9 mouse cellular contexts compared by ENCODE assay signal in genomic region chr11:60775578-60775977, GRCm38 (mm10). TPM values are rescaled to one million over a fixed set of nuclear protein-coding genes. Genes with fewer than 3 reads are reported as not detected.
DNase-seq lines count a peak whose midpoint lies in the region; ATAC-seq and TF ChIP-seq lines count a peak whose summit lies in the region.
"Had no signal": no experiment of that assay in that cellular context is flagged by ENCODE, and none has a peak within 500 bp of the region (broad histone marks: within the 10 kb centered on the region; RNA-seq: fewer than 3 reads in every experiment).

No protein-coding gene starts in this region.

- H3K79me2 ChIP-seq in MEL (ENCODE audit: control insufficient read depth, insufficient read depth, low read length, poor library complexity): peaks cover 74% of the 10 kb centered on the region

- DNase-seq in heart, postnatal 10 days: no peak
- no peak for DNase-seq in MEL (ENCODE audit: low read depth, low spot score)
- DNase-seq in midbrain, embryonic 14.5 days: no peak
- no peak for DNase-seq in cerebellum, postnatal 4 days (ENCODE audit: low spot score in 2 of 2)
- DNase-seq in right cerebral cortex, adult 18-20 months: no peak
- DNase-seq in testis, postnatal 14 days (ENCODE audit: low spot score): no peak
- DNase-seq: cerebellum, adult 18-20 months had no signal

- H3K9ac ChIP-seq in heart, embryonic 16.5 days (ENCODE audit: low read length): peak overlapping the region; percentile 6; the same call in 1 of the 2 replicates
- H3K9ac ChIP-seq in MEL (ENCODE audit: control insufficient read depth, low read depth, low read length, poor library complexity, severe bottlenecking): peak overlapping the region; percentile 77
- H3K9ac ChIP-seq in hindbrain, embryonic 16.5 days (ENCODE audit: low read depth, low read length): no peak overlapping the region
- peak overlapping the region; percentile 1; the same call in 1 of the 2 replicates for H3K9ac ChIP-seq in midbrain, embryonic 14.5 days (replicated peaks; ENCODE audit: low read length)

- ATAC-seq in heart, embryonic 16.5 days (replicated peaks; ENCODE audit: extremely low read depth, insufficient read depth, low FRiP score): no peak
- ATAC-seq in hindbrain, embryonic 16.5 days: no peak
- no peak for ATAC-seq in midbrain, embryonic 14.5 days (ENCODE audit: low FRiP score, low TSS enrichment)

- intact Hi-C loops in heart, postnatal 10 days (cut with DNase I): no loop called here

- H3K4me1 ChIP-seq in heart, embryonic 16.5 days (ENCODE audit: control insufficient read depth, insufficient read depth, low read length): peaks cover 42% of the 10 kb centered on the region
- peaks cover 0 to 44% of the 10 kb centered on the region in 2 experiments; a peak in 3 of 4 replicates for H3K4me1 ChIP-seq in MEL (ENCODE audit: control insufficient read depth in 1 of 2, insufficient read depth in 2 of 2, low read length in 2 of 2)
- peaks cover 45% of the 10 kb centered on the region for H3K4me1 ChIP-seq in hindbrain, embryonic 16.5 days (ENCODE audit: control insufficient read depth, insufficient read depth, low read depth, low read length)
- H3K4me1 ChIP-seq in midbrain, embryonic 14.5 days (ENCODE audit: control insufficient read depth, insufficient read depth, low read length): peaks cover 42% of the 10 kb centered on the region

- H3K9me3 ChIP-seq in heart, embryonic 16.5 days (replicated peaks; ENCODE audit: control insufficient read depth, low read length): no peaks in the 10 kb centered on the region
- H3K9me3 ChIP-seq in MEL (replicated peaks; ENCODE audit: insufficient read depth, low read length): no peaks in the 10 kb centered on the region
- H3K9me3 ChIP-seq in hindbrain, embryonic 16.5 days (ENCODE audit: control insufficient read depth, low read length): no peaks in the 10 kb centered on the region
- H3K9me3 ChIP-seq in midbrain, embryonic 14.5 days (ENCODE audit: control insufficient read depth, low read length): no peaks in the 10 kb centered on the region

- H3K4me3 ChIP-seq in heart, embryonic 16.5 days (ENCODE audit: low read length): peak overlapping the region; percentile 75
- H3K4me3 ChIP-seq in MEL (ENCODE audit: control insufficient read depth in 1 of 2, insufficient read depth in 1 of 2, low read depth in 2 of 2, low read length in 2 of 2): peak overlapping the region; percentile 73 to 82
- H3K4me3 ChIP-seq in hindbrain, embryonic 16.5 days (ENCODE audit: low read length): peak overlapping the region; percentile 66; the same call in 1 of the 2 replicates
- no peak overlapping the region for H3K4me3 ChIP-seq in midbrain, embryonic 14.5 days (replicated peaks; ENCODE audit: low read depth, low read length)

- peak overlapping the region; percentile 71 for H3K4me2 ChIP-seq in heart, embryonic 16.5 days (ENCODE audit: low read depth, low read length)
- peak overlapping the region; percentile 95 for H3K4me2 ChIP-seq in hindbrain, embryonic 16.5 days (ENCODE audit: low read length)
- peak overlapping the region; percentile 88 for H3K4me2 ChIP-seq in midbrain, embryonic 14.5 days (ENCODE audit: low read length)

- H3K27ac ChIP-seq in heart, embryonic 16.5 days (ENCODE audit: low read length): no peak overlapping the region
- H3K27ac ChIP-seq in MEL (ENCODE audit: control insufficient read depth, low read depth, low read length): no peak overlapping the region
- H3K27ac ChIP-seq in hindbrain, embryonic 16.5 days (ENCODE audit: low read depth, low read length): no peak overlapping the region
- H3K27ac ChIP-seq in midbrain, embryonic 14.5 days (replicated peaks; ENCODE audit: low read depth, low read length): no peak overlapping the region

- TF ChIP-seq POLR2A in MEL (IDR thresholded peaks at IDR 0.05; ENCODE audit: control insufficient read depth in 1 of 2, insufficient read depth in 1 of 2, low read depth in 1 of 2, low read length in 2 of 2, poor library complexity in 1 of 2): no peak

- no peak for TF ChIP-seq EP300 in MEL (IDR thresholded peaks at IDR 0.05; ENCODE audit: low read depth in 1 of 2, low read length in 2 of 2)

- 49% methylated on average over 6 of the region's 6 CpGs for WGBS in heart, embryonic 16.5 days
- WGBS in hindbrain, embryonic 16.5 days: 55% methylated on average over 6 of the region's 6 CpGs
- WGBS in midbrain, embryonic 14.5 days: 54% methylated on average over 6 of the region's 6 CpGs

- peaks cover 3% of the 10 kb centered on the region; the same call in 1 of the 2 replicates for H3K36me3 ChIP-seq in heart, embryonic 16.5 days (ENCODE audit: control insufficient read depth, insufficient read depth)
- peaks cover 0 to 50% of the 10 kb centered on the region in 2 experiments; a peak in 2 of 4 replicates for H3K36me3 ChIP-seq in MEL (ENCODE audit: control insufficient read depth in 1 of 2, insufficient read depth in 2 of 2, low read length in 2 of 2)
- no peaks in the 10 kb centered on the region; the same call in 1 of the 2 replicates for H3K36me3 ChIP-seq in hindbrain, embryonic 16.5 days (ENCODE audit: control insufficient read depth, insufficient read depth, low read length)
- peaks cover 19% of the 10 kb centered on the region for H3K36me3 ChIP-seq in midbrain, embryonic 14.5 days (ENCODE audit: control insufficient read depth, insufficient read depth, low read length)

- TF ChIP-seq CTCF in MEL (IDR thresholded peaks at IDR 0.05 in 2 of 3, conservative IDR thresholded peaks at IDR 0.05 in 1 of 3; ENCODE audit: control insufficient read depth in 1 of 3, insufficient read depth in 1 of 3, low read depth in 2 of 3, low read length in 3 of 3, poor library complexity in 1 of 3, severe bottlenecking in 1 of 3): no peak

- H3K27me3 ChIP-seq in heart, embryonic 16.5 days (ENCODE audit: control insufficient read depth, insufficient read depth, low read length): no peaks in the 10 kb centered on the region
- no peaks in the 10 kb centered on the region for H3K27me3 ChIP-seq in MEL (ENCODE audit: control insufficient read depth in 1 of 2, insufficient read depth in 2 of 2, low read length in 2 of 2)
- no peaks in the 10 kb centered on the region for H3K27me3 ChIP-seq in hindbrain, embryonic 16.5 days (replicated peaks; ENCODE audit: control insufficient read depth, insufficient read depth, low read length)
- no peaks in the 10 kb centered on the region for H3K27me3 ChIP-seq in midbrain, embryonic 14.5 days (ENCODE audit: control insufficient read depth, insufficient read depth, low read length)

- no peak for TF ChIP-seq RAD21 in MEL (IDR thresholded peaks at IDR 0.05; ENCODE audit: low read depth, low read length)

TF ChIP-seq in MEL, 35 proteins besides CTCF, POLR2A, EP300 and RAD21 (continues in another document):
- TF ChIP-seq MEF2A (IDR thresholded peaks at IDR 0.05; ENCODE audit: extremely low read depth, insufficient replicate concordance, low read depth, low read length, poor library complexity, severe bottlenecking) (no peak), USF1 (IDR thresholded peaks at IDR 0.05; ENCODE audit: low read depth, low read length) (no peak), ELF1 (IDR thresholded peaks at IDR 0.05; ENCODE audit: low read depth, low read length) (no peak)

RNA-seq across cellular contexts. Expression of gene Top3a, which starts 1.6 kb away (rescaled TPM):
- polyA plus RNA-seq in heart, embryonic 16.5 days (2015; fragmentation: Nextera tagmentation; extraction: Ambion mirVana): 9.3 and 9.8 TPM in 2 replicates
- total RNA-seq in heart, postnatal 10 days (2021): 1 to 10 TPM; 5.3 to 6.3 TPM
- total RNA-seq in MEL (2012; rRNA removed): 17.7 and 19.3 TPM in 2 replicates
- 10 to 100 TPM in 1 of 2 experiments, not detected in 1; 18.4 TPM for polyA plus RNA-seq in MEL (2012; ENCODE audit: insufficient read depth in 1 of 2, insufficient read length in 2 of 2, low read depth in 1 of 2, low replicate concordance in 2 of 2, missing spikeins in 1 of 2)
- polyA plus RNA-seq in hindbrain, embryonic 16.5 days (2015; fragmentation: Nextera tagmentation; extraction: Ambion mirVana): 7.7 and 9.4 TPM in 2 replicates
- polyA plus RNA-seq in midbrain, embryonic 14.5 days (2014; fragmentation: Nextera tagmentation; extraction: Ambion mirVana): 7.4 and 9.3 TPM in 2 replicates

RNA-seq across cellular contexts. Expression of gene Smcr8, which starts 1.7 kb away (rescaled TPM):
- polyA plus RNA-seq in heart, embryonic 16.5 days (2015; fragmentation: Nextera tagmentation; extraction: Ambion mirVana): 4.3 and 4.6 TPM in 2 replicates
- total RNA-seq in heart, postnatal 10 days (2021): 10 to 100 TPM; 16.1 to 16.6 TPM
- total RNA-seq in MEL (2012; rRNA removed): 17.0 and 20.0 TPM in 2 replicates
- polyA plus RNA-seq in MEL (2012; ENCODE audit: insufficient read depth in 1 of 2, insufficient read length in 2 of 2, low read depth in 1 of 2, low replicate concordance in 2 of 2, missing spikeins in 1 of 2): 10 to 100 TPM in 1 of 2 experiments, not detected in 1; 20.5 TPM
- 4.8 and 6.7 TPM in 2 replicates for polyA plus RNA-seq in hindbrain, embryonic 16.5 days (2015; fragmentation: Nextera tagmentation; extraction: Ambion mirVana)
- 8.8 and 9.4 TPM in 2 replicates for polyA plus RNA-seq in midbrain, embryonic 14.5 days (2014; fragmentation: Nextera tagmentation; extraction: Ambion mirVana)

RNA-seq across cellular contexts. Expression of gene Shmt1, which starts 35.9 kb away (rescaled TPM):
- polyA plus RNA-seq in heart, embryonic 16.5 days (2015; fragmentation: Nextera tagmentation; extraction: Ambion mirVana): 50.9 and 52.7 TPM in 2 replicates
- 10 to 100 TPM; 19.9 to 22.4 TPM for total RNA-seq in heart, postnatal 10 days (2021)
- total RNA-seq in MEL (2012; rRNA removed): 63.3 and 71.4 TPM in 2 replicates
- 10 to 100 TPM in 1 of 2 experiments, not detected in 1; 55.3 TPM for polyA plus RNA-seq in MEL (2012; ENCODE audit: insufficient read depth in 1 of 2, insufficient read length in 2 of 2, low read depth in 1 of 2, low replicate concordance in 2 of 2, missing spikeins in 1 of 2)
- polyA plus RNA-seq in hindbrain, embryonic 16.5 days (2015; fragmentation: Nextera tagmentation; extraction: Ambion mirVana): 7.4 and 10.2 TPM in 2 replicates
- 4.8 and 6.7 TPM in 2 replicates for polyA plus RNA-seq in midbrain, embryonic 14.5 days (2014; fragmentation: Nextera tagmentation; extraction: Ambion mirVana)

RNA-seq across cellular contexts. Expression of gene Mief2, which starts 47.4 kb away (rescaled TPM):
- 18.9 and 21.1 TPM in 2 replicates for polyA plus RNA-seq in heart, embryonic 16.5 days (2015; fragmentation: Nextera tagmentation; extraction: Ambion mirVana)
- total RNA-seq in heart, postnatal 10 days (2021): 10 to 100 TPM; 24.2 to 26.6 TPM
- 14.2 and 14.6 TPM in 2 replicates for total RNA-seq in MEL (2012; rRNA removed)
- 10 to 100 TPM in 1 of 2 experiments, not detected in 1; 13.4 TPM for polyA plus RNA-seq in MEL (2012; ENCODE audit: insufficient read depth in 1 of 2, insufficient read length in 2 of 2, low read depth in 1 of 2, low replicate concordance in 2 of 2, missing spikeins in 1 of 2)
- polyA plus RNA-seq in hindbrain, embryonic 16.5 days (2015; fragmentation: Nextera tagmentation; extraction: Ambion mirVana): 26.2 and 29.7 TPM in 2 replicates
- polyA plus RNA-seq in midbrain, embryonic 14.5 days (2014; fragmentation: Nextera tagmentation; extraction: Ambion mirVana): 20.4 and 22.6 TPM in 2 replicates

RNA-seq across cellular contexts. Expression of gene Flii, which starts 48.5 kb away (rescaled TPM):
- polyA plus RNA-seq in heart, embryonic 16.5 days (2015; fragmentation: Nextera tagmentation; extraction: Ambion mirVana): 86.7 and 95.8 TPM in 2 replicates
- 100 to 1,000 TPM; 106 to 117 TPM for total RNA-seq in heart, postnatal 10 days (2021)
- 71.8 and 78.7 TPM in 2 replicates for total RNA-seq in MEL (2012; rRNA removed)
- 100 to 1,000 TPM in 1 of 2 experiments, not detected in 1; 111 TPM for polyA plus RNA-seq in MEL (2012; ENCODE audit: insufficient read depth in 1 of 2, insufficient read length in 2 of 2, low read depth in 1 of 2, low replicate concordance in 2 of 2, missing spikeins in 1 of 2)
- 73.3 and 84.8 TPM in 2 replicates for polyA plus RNA-seq in hindbrain, embryonic 16.5 days (2015; fragmentation: Nextera tagmentation; extraction: Ambion mirVana)
- 51.5 and 63.8 TPM in 2 replicates for polyA plus RNA-seq in midbrain, embryonic 14.5 days (2014; fragmentation: Nextera tagmentation; extraction: Ambion mirVana)
